Mouse (Mus musculus) kidney, adult 2 months (tissue): ENCODE measurements around the gene Zkscan5.

Experiments used
- CTCF ChIP-seq: fragments of 200-500 bp; conservative IDR thresholded peaks from 2 replicates; pipeline ENCODE4 v1.5.1; 2011; ENCODE audit warnings: low read depth, mild to moderate bottlenecking, control low read depth, low read length, moderate library complexity, mixed read lengths; ENCODE audit not compliant: insufficient read depth, insufficient read length
- POLR2A ChIP-seq: fragments of 200-500 bp; IDR thresholded peaks from one replicate; pipeline ENCODE4 v1.6.1; 2011; ENCODE audit warnings: low read depth, low read length, control low read depth

- TF ChIP-seq CTCF (no peak), POLR2A (no peak)
These were observed 39.7 kb upstream of the Zkscan5 start for GRCm38 (mm10) chr5:145164710-145165109.
